Mouse (Mus musculus) kidney, embryonic 16.5 days (tissue): ENCODE measurements around the gene Gm20683. TPM values are rescaled to one million over a fixed set of nuclear protein-coding genes. Genes with fewer than 3 reads are reported as not detected.

ENCODE experiments used
- ATAC-seq: fragments of 200-750 bp; cut with Nextera tagmentation; 2 replicates; pipeline ENCODE4 v1.8.0; 2017; ENCODE audit warnings: moderate TSS enrichment; ENCODE audit not compliant: low FRiP score, low TSS enrichment
- H3K27ac ChIP-seq: fragments of 300-500 bp; sonication (generic); 2 replicates; pipeline ENCODE4 v1.5.1; 2014; ENCODE audit warnings: low read length
- H3K27me3 ChIP-seq: fragments of 300-500 bp; sonication (generic); 2 replicates; pipeline ENCODE4 v1.6.1; 2014; ENCODE audit warnings: low read length, control low read depth, mixed read lengths; ENCODE audit not compliant: insufficient read depth
- H3K36me3 ChIP-seq: fragments of 300-500 bp; sonication (generic); 2 replicates; pipeline ENCODE4 v1.6.1; 2014; ENCODE audit warnings: low read length, control low read depth, mixed read lengths; ENCODE audit not compliant: insufficient read depth
- H3K4me1 ChIP-seq: fragments of 300-500 bp; sonication (generic); 2 replicates; pipeline ENCODE4 v1.6.1; 2014; ENCODE audit warnings: low read length, control low read depth, mixed read lengths; ENCODE audit not compliant: insufficient read depth
- H3K4me2 ChIP-seq: fragments of 300-500 bp; sonication (generic); replicated peaks from 2 replicates; pipeline ENCODE4 v1.6.1; 2014; ENCODE audit warnings: low read depth, low read length
- H3K4me3 ChIP-seq: fragments of 300-500 bp; sonication (generic); 2 replicates; pipeline ENCODE4 v1.5.1; 2014; ENCODE audit warnings: mild to moderate bottlenecking, low read length
- H3K9ac ChIP-seq: fragments of 300-500 bp; sonication (generic); replicated peaks from 2 replicates; pipeline ENCODE4 v1.6.1; 2014; ENCODE audit warnings: low read length
- H3K9me3 ChIP-seq: fragments of 300-500 bp; sonication (generic); 2 replicates; pipeline ENCODE4 v1.6.1; 2016; ENCODE audit warnings: low read length, control low read depth
- WGBS: fragments of 180-500 bp; shearing (Covaris S2); extraction: QIAGEN DNeasy Blood & Tissue Kit; methylation state at CpG from one replicate; pipeline ENCODE4 v1.1.7; 2014; 5-methylcytosine and 5-hydroxymethylcytosine counted together
- polyA plus RNA-seq: library from polyadenylated mRNA; unstranded; fragments of >200 nt; fragmentation: Nextera tagmentation; extraction: Ambion mirVana; gene quantifications from 2 replicates; pipeline ENCODE4 v1.2.1, GENCODE M21; 2015

Gene Gm20683
- polyA plus RNA-seq, 1 experiment from 2014 or later, result 4.3 TPM

GRCm38 (mm10) chr17:25806507-25806906 is 35.1 kb downstream of the Gm20683 start:
- no peak for ATAC-seq
- Histone ChIP-seq H3K9ac (no peak overlapping the region), H3K27me3 (peaks cover 42% of the 10 kb centered on the region), H3K9me3 (no peaks in the 10 kb centered on the region), H3K36me3 (no peaks in the 10 kb centered on the region), H3K4me2 (no peak overlapping the region), H3K4me3 (no peak overlapping the region), H3K4me1 (peaks cover 10% of the 10 kb centered on the region; the same call in 1 of the 2 replicates), H3K27ac (no peak overlapping the region)
- WGBS, result 80% methylated on average over 4 of the region's 4 CpGs

GRCm38 (mm10) chr17:25802825-25803517 is 38.6 kb downstream of the Gm20683 start:
- Histone ChIP-seq H3K9ac (no peak overlapping the region), H3K4me3 (no peak overlapping the region), H3K9me3 (no peaks in the 10 kb centered on the region), H3K4me1 (no peaks in the 10 kb centered on the region), H3K27me3 (peaks cover 16% of the 10 kb centered on the region), H3K36me3 (no peaks in the 10 kb centered on the region), H3K27ac (no peak overlapping the region), H3K4me2 (no peak overlapping the region)
- ATAC-seq, result peak; percentile 23; the same call in 1 of the 2 replicates
- WGBS, result 8% methylated on average over 10 of the region's 10 CpGs

GRCm38 (mm10) chr17:25801029-25801428 is 40.5 kb downstream of the Gm20683 start:
- ATAC-seq, result peak; percentile 37; the same call in 1 of the 2 replicates
- peaks cover 12% of the 10 kb centered on the region for H3K4me1 ChIP-seq
- no peak overlapping the region for H3K4me2 ChIP-seq
- H3K9me3 ChIP-seq, result no peaks in the 10 kb centered on the region
- no peaks in the 10 kb centered on the region for H3K36me3 ChIP-seq
- peaks cover 15% of the 10 kb centered on the region for H3K27me3 ChIP-seq
- H3K4me3 ChIP-seq, result no peak overlapping the region
- no peak overlapping the region for H3K9ac ChIP-seq
- WGBS, result 5% methylated on average over 6 of the region's 6 CpGs
- no peak overlapping the region for H3K27ac ChIP-seq

- H3K4me1 ChIP-seq, result peaks cover 50% of the 10 kb centered on the region
- H3K27ac ChIP-seq, result peak within 1 kb of the TSS; percentile 62
- ATAC-seq, result peak; percentile 80
- H3K27me3 ChIP-seq, result no peaks in the 10 kb centered on the region; the same call in 1 of the 2 replicates
- peak within 1 kb of the TSS; percentile 74 for H3K4me2 ChIP-seq
- H3K9ac ChIP-seq, result peak within 1 kb of the TSS; percentile 81
- no peaks in the 10 kb centered on the region for H3K9me3 ChIP-seq
- no peaks in the 10 kb centered on the region for H3K36me3 ChIP-seq
- 0% methylated on average over 35 of the region's 35 CpGs for WGBS
- peak within 1 kb of the TSS; percentile 72 for H3K4me3 ChIP-seq
These were observed 44.6 kb downstream of the Gm20683 start, which contains the start of gene Metrn for GRCm38 (mm10) chr17:25796951-25797369. Gene Metrn (minus strand): TSS chr17:25797136.

- ATAC-seq, result no peak
- Histone ChIP-seq H3K27ac (peak overlapping the region; percentile 58; the same call in 1 of the 2 replicates), H3K36me3 (no peaks in the 10 kb centered on the region), H3K4me2 (peak overlapping the region; percentile 74), H3K9ac (peak overlapping the region; percentile 81), H3K27me3 (no peaks in the 10 kb centered on the region), H3K4me1 (peaks cover 53% of the 10 kb centered on the region), H3K9me3 (no peaks in the 10 kb centered on the region), H3K4me3 (peak overlapping the region; percentile 72)
- 1% methylated on average over 37 of the region's 37 CpGs for WGBS
These were observed 45.3 kb downstream of the Gm20683 start for GRCm38 (mm10) chr17:25796211-25796771.

- Histone ChIP-seq H3K9ac (peak within 1 kb of the TSS; percentile 81), H3K9me3 (no peaks in the 10 kb centered on the region), H3K4me1 (peaks cover 59% of the 10 kb centered on the region), H3K4me2 (peak within 1 kb of the TSS; percentile 74), H3K36me3 (no peaks in the 10 kb centered on the region), H3K27me3 (no peaks in the 10 kb centered on the region), H3K4me3 (peak within 1 kb of the TSS; percentile 72), H3K27ac (peak within 1 kb of the TSS; percentile 58; the same call in 1 of the 2 replicates)
- 9% methylated on average over 6 of the region's 6 CpGs for WGBS
- ATAC-seq, result peak; percentile 23
These were observed 45.9 kb downstream of the Gm20683 start, which contains the start of gene AC134908.4 for GRCm38 (mm10) chr17:25795609-25796092. Gene AC134908.4 (minus strand): TSS chr17:25795659.

GRCm38 (mm10) chr17:25794998-25795397 is 46.6 kb downstream of the Gm20683 start:
- Histone ChIP-seq H3K4me3 (peak overlapping the region; percentile 72; the same call in 1 of the 2 replicates), H3K9me3 (no peaks in the 10 kb centered on the region), H3K9ac (peak overlapping the region; percentile 81; the same call in 1 of the 2 replicates), H3K4me1 (peaks cover 63% of the 10 kb centered on the region), H3K4me2 (peak overlapping the region; percentile 74), H3K36me3 (no peaks in the 10 kb centered on the region), H3K27me3 (no peaks in the 10 kb centered on the region), H3K27ac (no peak overlapping the region)
- no peak for ATAC-seq
- 77% methylated on average over 17 of the region's 17 CpGs for WGBS

- WGBS, result 79% methylated on average over 13 of the region's 13 CpGs
- Histone ChIP-seq H3K4me1 (peaks cover 63% of the 10 kb centered on the region), H3K4me3 (no peak overlapping the region), H3K4me2 (no peak overlapping the region), H3K27ac (peak overlapping the region; percentile 5; the same call in 1 of the 2 replicates), H3K36me3 (0 out of 2 replicates have a peak, but pooled peaks cover 2% of the 10 kb centered on the region), H3K9ac (no peak overlapping the region), H3K9me3 (no peaks in the 10 kb centered on the region), H3K27me3 (no peaks in the 10 kb centered on the region)
- no peak for ATAC-seq
These were observed 47.4 kb downstream of the Gm20683 start for GRCm38 (mm10) chr17:25794197-25794596.

GRCm38 (mm10) chr17:25792615-25793014 is 48.9 kb downstream of the Gm20683 start, which contains the start of gene Fam173a:
Gene Fam173a (minus strand): TSS chr17:25792901.
- Histone ChIP-seq H3K4me2 (peak within 1 kb of the TSS; percentile 93), H3K4me3 (peak within 1 kb of the TSS; percentile 95), H3K27me3 (no peaks in the 10 kb centered on the region), H3K9me3 (no peaks in the 10 kb centered on the region), H3K9ac (peak within 1 kb of the TSS; percentile 85), H3K36me3 (0 out of 2 replicates have a peak, but pooled peaks cover 2% of the 10 kb centered on the region), H3K27ac (peak within 1 kb of the TSS; percentile 99), H3K4me1 (peaks cover 62% of the 10 kb centered on the region)
- peak; percentile 61 for ATAC-seq
- under 1% methylated on average over 12 of the region's 14 CpGs for WGBS
